Mouse (Mus musculus) liver, embryonic 14.5 days (tissue): ENCODE results near the gene Gm6040.

ENCODE experiments used
- CTCF ChIP-seq: IDR thresholded peaks from 2 replicates; pipeline ENCODE4 v1.5.1; 2016; ENCODE audit warnings: antibody characterized with exemption, low read depth, control low read depth
- EP300 ChIP-seq: IDR thresholded peaks from 2 replicates; pipeline ENCODE4 v1.6.1; 2016; ENCODE audit warnings: antibody characterized with exemption, low read depth

DNA sequence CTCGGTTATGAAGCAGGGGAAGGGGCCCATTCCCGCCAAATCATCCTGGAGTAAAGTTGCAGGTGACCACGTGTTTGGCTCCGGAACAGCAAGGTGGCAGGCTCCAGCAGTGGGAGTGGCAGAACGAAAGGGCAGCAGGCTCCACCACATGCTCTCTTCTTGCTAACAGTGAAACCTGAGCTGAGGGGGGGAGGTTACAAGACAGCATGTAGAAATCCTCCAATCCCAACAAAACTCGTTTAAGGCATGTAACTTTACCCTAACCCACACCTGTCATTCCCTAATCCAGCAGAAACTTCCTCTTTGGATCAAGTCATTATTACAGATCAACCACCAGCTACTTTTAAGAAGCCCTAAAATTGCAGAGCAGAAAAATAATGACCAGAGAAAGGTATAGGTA, 47.3 kb downstream of the Gm6040 start:
- no peak for TF ChIP-seq CTCF
- TF ChIP-seq EP300 = no peak
